Mouse (Mus musculus): ENCODE data around the gene Unkl.

Unkl gene

GRCm38 (mm10) chr17:25188150-25189031, at the start of gene Unkl:
Gene Unkl (plus strand): TSS chr17:25188397.
- under 1% methylated on average over 101 of the region's 104 CpGs for WGBS

DNA sequence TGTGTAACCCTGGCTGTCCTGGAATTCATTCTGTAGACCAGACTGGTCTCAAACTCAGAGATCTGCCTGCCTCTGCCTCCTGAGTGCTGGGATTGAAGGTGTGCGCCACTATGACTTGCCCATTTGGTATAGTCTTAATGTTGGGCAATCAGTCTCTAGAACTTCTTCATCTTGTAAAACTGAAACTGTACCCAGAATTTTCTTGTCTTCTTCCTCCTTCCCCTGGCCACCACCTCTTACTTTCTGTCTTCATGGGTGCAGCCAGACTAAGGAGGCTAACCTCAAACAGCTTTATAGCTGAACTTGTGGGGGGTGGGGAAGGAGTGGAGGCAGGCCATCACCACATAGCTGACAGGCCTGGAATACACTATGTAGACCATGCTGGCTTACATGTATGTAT, 49.4 kb upstream of the Unkl start:
- 96% methylated on average over 1 of the region's 1 CpGs for WGBS

GRCm38 (mm10) chr17:25139960-25140359, 48.2 kb upstream of the Unkl start:
- 59% methylated on average over 4 of the region's 4 CpGs for WGBS

DNA sequence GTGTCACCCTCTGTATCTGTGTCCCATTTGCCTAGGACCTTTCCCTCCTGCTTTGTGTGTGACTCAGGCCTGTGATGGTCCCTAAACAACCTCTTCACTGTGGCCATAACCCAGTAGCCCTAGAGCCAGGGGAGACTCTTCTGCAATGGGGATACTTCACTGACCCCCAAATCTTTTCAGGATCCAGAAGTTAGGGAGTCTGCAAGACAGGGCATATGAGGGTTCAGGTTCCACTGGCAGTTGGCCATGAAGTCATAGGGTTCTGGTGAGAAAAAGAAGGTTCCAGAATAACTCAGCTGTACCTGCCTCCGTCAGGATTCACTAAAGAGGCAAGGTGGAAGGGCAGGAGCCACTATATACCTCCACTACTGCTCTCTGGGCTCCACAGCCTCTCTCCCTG, 26.0 kb upstream of the Unkl start, which contains the start of gene Ccdc154:
Ccdc154 (plus strand) TSS at position 301 of the 400 bp plus-strand sequence.
- 89% methylated on average over 1 of the region's 1 CpGs for whole genome bisulfite sequencing

GRCm38 (mm10) chr17:25163387-25163786, 24.8 kb upstream of the Unkl start:
- 81% methylated on average over 7 of the region's 7 CpGs for WGBS

GRCm38 (mm10) chr17:25164770-25165169, 23.4 kb upstream of the Unkl start:
- WGBS: 93% methylated on average over 3 of the region's 3 CpGs

GRCm38 (mm10) chr17:25165970-25166671, 22.1 kb upstream of the Unkl start:
- 73% methylated on average over 6 of the region's 6 CpGs for WGBS

GRCm38 (mm10) chr17:25169706-25170105, 18.5 kb upstream of the Unkl start:
- 90% methylated on average over 2 of the region's 2 CpGs for WGBS

DNA sequence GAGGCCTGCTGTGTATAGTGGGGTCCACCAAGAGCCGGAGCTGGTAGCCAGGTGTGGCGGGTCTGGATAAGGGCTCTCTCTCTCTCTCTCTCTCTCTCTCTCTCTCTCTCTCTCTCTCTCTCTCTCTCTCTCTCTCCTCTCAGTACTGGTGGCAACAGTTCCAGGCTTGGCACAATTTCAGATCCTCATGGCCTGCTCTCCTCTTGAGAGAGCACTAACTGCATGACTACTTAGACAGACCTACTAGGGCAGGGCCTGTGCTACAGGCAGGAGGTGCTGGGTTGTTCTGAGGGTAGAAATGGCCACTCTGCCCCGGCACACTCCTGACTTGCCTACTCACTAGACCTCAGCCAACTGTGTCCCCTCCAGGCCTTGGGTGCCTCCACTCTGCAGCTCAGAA, 15.6 kb upstream of the Unkl start:
- WGBS: 85% methylated on average over 3 of the region's 3 CpGs

- WGBS: 71% methylated on average over 9 of the region's 9 CpGs
Measured at GRCm38 (mm10) chr17:25175411-25175810, 12.8 kb upstream of the Unkl start, which contains the start of gene Gm38655. Gene Gm38655 (minus strand): TSS chr17:25175471.

GRCm38 (mm10) chr17:25184129-25184691, 4.0 kb upstream of the Unkl start, which contains the start of gene BC003965:
Gene BC003965 (plus strand): TSS chr17:25184554.
- under 1% methylated on average over 50 of the region's 50 CpGs for WGBS

GRCm38 (mm10) chr17:25184961-25185360, 3.2 kb upstream of the Unkl start:
- WGBS: 6% methylated on average over 17 of the region's 17 CpGs

GRCm38 (mm10) chr17:25187784-25188149, 430 bp upstream of the Unkl start:
- 5% methylated on average over 11 of the region's 11 CpGs for WGBS

- under 1% methylated on average over 16 of the region's 16 CpGs for WGBS
Measured at GRCm38 (mm10) chr17:25189091-25189490, 894 bp downstream of the Unkl start.

DNA sequence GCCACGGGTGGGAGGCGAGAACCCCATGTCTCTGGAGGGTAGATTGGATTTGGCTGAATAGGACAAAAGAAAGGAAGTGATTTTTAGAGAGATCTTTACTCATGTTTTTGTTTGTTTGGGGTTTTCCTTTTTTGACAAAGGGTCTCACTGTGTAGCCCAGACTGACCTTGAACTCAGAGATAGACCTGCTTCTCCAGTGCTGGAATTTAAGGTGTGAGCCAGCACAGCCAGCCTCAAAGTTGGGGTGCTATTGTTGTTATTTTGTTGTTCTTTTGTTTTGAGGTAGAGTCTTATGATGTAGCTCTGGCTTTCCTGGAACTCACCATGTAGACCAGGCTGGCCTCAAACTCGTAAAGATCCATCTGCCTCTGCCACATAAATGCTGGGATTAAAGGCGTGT, 14.2 kb downstream of the Unkl start:
- WGBS: 82% methylated on average over 4 of the region's 4 CpGs

- WGBS: 91% methylated on average over 4 of the region's 4 CpGs
Measured at GRCm38 (mm10) chr17:25210006-25210405, 21.8 kb downstream of the Unkl start.

- WGBS: 59% methylated on average over 15 of the region's 15 CpGs
Measured at GRCm38 (mm10) chr17:25210680-25211466, 22.7 kb downstream of the Unkl start.

DNA sequence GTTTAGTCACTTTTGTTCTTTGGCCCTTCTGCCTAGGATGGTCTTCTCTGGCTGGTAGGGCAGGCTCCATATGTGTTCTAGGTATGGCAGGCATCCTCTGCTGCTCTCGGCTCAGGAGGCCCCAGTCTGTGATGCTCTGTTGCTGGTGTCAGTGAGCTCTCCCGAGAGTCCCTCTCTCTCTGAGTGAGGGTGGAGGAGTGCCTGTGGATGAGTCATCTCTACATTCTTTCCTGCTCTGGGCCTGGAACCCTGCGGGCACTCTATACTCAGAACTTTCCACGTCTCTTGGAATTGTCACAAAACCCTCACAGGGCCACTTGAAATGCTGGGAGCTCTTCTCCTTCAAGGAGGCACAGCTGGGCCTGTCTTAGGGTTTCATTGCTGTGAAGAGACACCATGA, 23.5 kb downstream of the Unkl start:
- WGBS: 53% methylated on average over 4 of the region's 4 CpGs

- 83% methylated on average over 3 of the region's 3 CpGs for WGBS
Measured at GRCm38 (mm10) chr17:25215431-25215830, 27.2 kb downstream of the Unkl start.

GRCm38 (mm10) chr17:25218967-25219366, 30.8 kb downstream of the Unkl start:
- 89% methylated on average over 9 of the region's 9 CpGs for WGBS

DNA sequence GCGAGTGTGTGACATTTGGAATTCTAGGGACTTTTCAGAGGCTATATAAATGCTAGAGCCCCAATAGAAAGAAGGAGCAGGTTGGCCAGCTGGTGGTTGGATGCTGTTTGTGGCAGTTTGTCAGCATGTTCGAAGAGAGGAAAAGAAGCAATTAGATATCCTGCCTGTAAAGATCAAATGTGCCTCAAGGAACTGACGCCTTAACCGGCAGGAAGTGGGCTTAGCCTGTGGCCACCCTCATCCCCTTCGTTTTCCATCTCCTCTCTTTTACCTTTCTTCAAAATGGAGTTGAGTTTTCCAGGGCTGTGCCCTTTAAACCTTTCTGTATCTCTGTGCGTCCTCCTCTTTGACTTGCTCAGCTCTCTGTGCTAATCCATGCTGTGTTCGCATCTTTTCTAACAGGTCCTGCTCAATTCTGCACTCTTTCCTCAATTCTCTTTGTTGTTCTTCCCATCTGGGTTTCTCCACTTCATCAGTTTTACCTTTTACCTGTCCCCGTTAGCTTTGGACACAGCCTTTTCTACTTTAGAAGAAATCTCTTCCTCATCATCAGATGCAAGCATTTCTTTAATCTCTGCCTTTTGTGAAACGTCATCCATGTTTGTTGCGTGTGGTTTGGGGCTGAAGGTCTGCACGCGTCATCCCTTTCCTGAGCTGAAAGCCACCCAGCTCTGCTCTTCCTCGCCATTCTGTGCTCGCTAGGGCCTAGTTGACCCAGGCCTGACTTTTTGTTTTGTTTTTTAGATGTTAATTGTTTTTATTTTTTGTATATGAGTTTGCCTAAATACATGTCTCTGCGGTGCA, 31.5 kb downstream of the Unkl start:
- WGBS: 88% methylated on average over 15 of the region's 15 CpGs
